Mouse (Mus musculus): ENCODE measurements around the gene Cmtm3.

The Cmtm3 gene

DNA sequence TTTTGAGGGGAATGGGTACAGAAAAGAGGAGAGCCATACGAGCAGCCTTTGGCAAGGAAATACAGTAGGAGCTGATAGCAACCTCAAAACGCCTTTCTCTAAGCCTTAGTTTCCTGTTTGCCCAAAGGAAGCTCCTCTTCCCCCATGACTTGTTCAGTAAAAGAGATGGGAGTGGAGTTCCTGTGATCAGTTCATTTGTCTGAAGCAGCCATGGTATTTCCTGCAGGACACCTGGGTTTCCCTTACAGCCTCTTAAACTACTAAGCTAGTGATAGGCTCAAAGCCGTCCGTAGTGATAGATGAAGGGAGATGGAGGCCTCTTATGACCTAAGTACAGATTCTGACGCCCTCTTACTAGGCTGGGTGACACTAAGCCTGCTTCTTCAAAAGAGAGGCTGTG, 3.2 kb downstream of the Cmtm3 start:
- DNase-seq (ENCODE audit: low spot score in 2 of 2): no peak

DNA sequence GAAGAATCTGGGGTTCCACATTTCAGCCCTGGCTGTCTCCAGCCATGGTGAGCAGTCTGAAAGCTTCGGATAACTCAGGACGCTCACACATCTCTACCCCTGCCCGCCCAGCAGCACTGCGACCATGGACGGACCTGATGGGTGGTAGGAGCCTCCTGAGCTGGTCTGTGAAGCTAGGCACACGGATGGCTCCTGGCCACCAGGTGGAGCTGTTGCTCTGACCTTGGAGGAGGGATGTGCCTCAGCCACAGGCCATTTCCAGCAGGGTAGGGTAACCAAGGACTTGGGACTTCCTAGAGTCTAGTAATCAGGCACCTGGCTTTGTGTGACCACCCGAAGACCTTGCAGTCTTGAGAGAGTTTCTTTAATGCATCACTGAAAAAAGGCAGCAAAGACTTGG, 4.7 kb downstream of the Cmtm3 start:
- peak; percentile 80 to 86 for DNase-seq (ENCODE audit: low spot score in 2 of 2)

DNA sequence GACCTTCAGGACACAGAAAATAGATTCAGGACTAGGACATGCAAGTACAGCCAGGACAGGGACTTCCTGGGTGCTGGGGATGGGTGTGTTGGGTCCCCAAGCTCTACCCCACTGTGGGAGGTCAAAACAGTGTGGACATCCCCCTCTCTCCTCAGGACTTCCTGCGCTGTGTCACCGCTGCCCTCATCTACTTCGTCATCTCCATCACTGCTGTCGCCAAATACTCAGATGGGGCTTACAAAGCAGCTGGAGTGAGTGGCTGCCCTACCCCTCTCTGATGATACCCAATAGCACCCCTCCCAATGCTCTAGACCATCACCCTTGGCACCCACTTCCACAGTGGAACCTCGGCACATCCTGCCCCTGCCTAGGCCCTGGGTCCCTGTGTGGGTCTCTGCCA, 5.4 kb downstream of the Cmtm3 start:
- no peak for DNase-seq (ENCODE audit: low spot score in 2 of 2)

DNA sequence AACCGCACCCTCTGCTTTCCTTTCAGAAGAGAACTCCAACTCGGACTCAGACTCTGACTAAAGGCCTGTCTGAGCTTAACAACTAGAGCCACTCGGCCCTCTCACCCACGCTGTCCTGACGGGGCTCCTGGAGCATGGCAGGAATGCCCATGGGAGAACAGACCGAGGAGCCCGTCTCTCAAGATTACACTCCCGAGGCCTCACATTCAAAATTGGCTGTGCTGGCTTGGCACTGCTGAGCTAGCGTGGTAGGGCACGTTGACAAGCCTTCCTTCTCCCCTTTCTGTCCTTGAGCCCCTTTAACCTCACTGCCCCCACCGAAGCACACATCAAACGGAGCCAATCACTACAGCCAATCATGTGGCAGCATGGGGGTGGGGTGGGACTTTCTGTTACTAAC, 7.5 kb downstream of the Cmtm3 start:
- DNase-seq (ENCODE audit: low spot score in 2 of 2): no peak

DNA sequence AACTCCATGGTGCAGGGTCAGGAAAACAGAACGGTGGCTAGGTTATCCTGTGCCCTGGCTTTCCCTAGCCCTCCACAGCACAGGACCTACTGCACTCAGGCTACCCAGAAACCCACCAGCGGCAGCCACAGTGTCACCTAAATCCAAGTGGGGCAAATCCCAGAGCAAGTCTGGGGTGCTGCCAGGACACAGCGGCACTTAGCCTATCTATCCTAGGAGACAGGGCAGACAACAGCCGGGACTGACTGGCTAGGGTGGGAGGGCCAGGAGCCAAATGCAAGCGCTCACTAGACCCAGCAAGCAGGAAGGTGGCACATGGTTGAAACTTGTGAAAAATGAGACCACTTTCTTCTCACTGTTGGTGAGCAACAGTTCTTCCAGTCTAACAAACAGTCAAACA, 9.8 kb downstream of the Cmtm3 start:
- DNase-seq (ENCODE audit: low spot score in 2 of 2): no peak

DNA sequence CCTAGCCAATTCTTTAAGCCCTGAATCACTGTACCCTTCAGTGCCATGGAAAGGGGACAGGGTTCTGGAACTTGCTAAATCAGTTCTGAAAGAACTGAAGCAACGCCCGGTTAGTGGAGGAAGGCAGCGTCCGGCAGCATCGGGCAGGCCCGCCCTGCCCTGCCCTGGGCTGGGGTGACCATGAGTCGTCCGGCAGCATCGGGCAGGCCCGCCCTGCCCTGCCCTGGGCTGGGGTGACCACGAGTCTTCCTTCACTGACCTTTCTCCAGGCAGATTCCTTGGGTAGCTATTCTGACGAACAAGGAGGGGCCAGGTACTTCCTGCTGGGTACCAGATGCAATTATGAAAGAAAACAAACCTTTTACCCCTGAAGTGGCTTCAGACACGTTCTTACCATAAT, 10.8 kb downstream of the Cmtm3 start:
- DNase-seq (ENCODE audit: low spot score in 2 of 2): no peak

DNA sequence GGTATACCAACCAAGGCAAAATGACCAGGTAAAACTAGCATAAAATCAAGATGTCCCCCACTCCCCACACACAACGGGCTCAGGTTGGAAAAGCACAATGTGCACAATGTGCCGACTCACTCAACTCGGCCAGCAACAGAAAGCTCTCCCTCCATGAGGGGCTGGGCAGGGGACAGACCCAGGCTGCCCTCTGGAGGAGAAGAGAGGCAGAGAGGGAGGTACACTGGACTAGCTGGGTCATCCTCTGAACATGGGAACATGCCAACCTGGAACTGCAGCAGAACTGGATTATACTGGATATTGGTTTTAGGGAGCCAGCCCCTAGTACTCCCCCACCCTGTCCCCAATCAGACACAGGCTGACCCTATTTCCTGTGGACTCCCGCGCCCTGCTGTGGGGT, 14.0 kb downstream of the Cmtm3 start:
- no peak for DNase-seq (ENCODE audit: low spot score in 2 of 2)

DNA sequence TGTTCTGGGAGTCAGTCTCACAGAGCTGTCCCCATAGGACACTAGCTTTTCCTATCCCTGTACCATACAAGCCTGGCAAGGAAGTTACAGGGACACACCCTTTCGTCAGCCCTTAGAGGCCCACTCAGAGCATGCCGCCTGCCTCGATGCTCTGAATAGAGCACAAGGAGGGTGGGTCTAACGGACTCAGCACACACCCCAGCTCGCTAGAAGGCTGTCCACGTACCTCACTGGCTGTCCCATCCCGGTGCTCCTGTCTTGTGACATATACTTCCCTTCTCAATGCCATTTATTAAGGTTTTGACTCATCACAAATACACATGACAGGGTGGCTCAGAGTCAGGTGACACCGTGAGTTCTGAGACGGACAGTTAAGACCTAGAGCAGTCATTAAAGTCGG, 15.3 kb downstream of the Cmtm3 start:
- no peak for DNase-seq (ENCODE audit: low spot score in 2 of 2)

DNA sequence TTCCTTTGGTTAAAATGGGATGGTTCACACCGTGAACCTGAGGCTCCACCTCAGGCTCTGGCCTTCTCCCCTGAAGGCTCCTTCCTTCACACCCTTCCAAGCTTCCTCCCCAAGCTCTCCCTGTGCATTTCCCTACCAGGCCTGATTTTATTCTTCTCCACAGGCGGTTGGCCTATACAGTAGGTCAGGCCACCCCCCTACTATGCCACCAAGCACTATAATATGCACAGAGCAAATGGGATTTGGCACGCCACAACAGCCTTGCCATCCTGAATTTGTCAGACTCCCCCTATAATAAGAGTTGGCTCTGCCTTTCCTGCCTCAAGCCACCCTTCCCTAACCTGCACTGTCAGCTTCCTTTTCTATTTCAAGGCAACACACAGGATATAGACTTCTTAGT, 19.4 kb downstream of the Cmtm3 start:
- DNase-seq (ENCODE audit: low spot score in 2 of 2): no peak

DNA sequence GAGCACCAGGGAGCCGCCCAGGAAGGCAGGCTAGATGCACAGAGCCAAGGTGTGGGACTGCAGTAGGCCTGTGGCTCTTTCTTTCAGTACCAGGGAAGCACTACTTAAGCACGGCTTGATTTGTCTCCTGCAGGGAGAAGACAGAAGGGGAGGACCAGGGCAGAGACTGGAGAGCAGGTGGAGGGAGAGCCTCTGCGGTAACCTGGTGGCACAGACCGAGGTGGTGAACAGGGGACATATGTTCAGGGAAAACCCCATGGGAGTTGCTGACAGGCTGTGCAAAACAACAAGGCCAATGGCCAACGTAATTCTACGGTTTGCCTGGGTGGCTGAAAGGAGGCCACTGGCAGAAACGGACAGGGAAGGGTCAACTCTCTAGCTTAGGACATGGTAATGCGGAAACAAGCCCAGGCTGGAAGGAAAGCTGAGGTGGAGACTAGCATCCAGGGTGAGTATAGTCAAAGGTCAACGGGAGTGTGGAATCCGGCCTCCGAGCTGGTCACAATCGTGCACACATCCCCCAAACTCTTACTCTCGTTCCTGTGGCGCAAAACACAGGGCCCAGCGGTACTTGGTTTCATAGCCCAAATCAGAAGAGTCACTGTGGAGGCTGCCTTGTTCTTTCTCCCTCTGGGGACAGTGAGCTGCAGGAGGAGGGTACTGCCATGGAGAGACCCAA, 20.7 kb downstream of the Cmtm3 start:
- DNase-seq (ENCODE audit: low spot score in 2 of 2): peak in 1 of 2 experiments; percentile 26

DNA sequence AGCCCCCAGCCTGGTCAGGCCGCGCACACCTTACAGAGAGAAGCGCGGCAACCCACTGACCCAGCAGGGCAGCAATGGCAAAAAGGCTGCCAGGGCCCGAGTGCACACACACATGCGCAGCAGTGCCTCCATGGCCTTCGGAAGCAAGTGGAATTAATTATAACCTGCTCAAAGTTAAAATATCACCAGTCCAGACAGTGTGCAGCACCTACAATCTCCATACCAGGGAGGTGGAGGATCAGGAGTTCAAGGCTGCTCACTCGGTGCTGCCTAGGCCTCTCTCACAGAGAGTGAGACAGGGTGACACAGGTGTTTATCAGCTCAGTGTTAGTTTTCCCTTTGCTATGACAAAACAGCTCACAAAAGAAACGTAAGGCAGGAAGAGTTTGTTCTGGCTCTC, 26.5 kb downstream of the Cmtm3 start:
- no peak for DNase-seq (ENCODE audit: low spot score in 2 of 2)

DNA sequence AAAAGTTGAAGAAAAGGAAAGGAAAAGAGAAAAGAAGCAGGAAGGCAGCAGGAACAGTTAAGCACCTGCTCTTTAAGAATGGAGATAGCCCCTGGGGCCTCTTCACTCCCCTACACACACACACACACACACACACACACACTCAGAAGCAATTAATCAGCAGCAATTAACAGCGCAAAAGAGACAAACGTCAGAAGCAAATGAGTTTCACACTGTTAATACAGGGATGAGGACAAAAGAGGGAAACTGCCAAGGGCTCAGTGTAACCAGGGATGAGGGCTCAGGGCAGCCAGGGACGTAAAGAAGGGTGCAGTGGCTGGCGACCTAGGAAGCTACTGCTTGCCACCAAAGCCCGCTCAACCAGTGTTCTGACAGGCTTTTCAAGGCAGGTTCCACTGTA, 28.2 kb downstream of the Cmtm3 start:
- no peak for DNase-seq (ENCODE audit: low spot score in 2 of 2)

DNA sequence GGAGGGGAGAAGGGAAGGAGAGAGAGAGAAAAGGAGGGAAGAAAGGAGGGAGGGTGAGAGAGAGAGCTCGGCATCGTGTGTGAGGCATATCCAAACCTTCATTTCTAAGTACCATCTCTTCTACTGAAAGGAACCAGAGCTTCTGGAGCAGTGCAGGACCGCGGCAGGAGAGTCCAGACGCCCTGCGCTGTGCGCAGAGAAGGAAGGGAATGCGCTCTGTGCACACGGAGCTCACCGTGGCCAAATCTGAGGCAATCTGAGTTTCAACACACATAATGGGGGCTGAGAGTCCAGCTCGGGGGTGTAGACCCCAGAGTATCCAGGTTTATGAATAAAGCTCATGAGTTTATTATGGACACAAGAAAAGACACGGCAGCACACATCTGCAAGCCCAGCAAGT, 30.4 kb downstream of the Cmtm3 start:
- no peak for DNase-seq (ENCODE audit: low spot score in 2 of 2)

DNA sequence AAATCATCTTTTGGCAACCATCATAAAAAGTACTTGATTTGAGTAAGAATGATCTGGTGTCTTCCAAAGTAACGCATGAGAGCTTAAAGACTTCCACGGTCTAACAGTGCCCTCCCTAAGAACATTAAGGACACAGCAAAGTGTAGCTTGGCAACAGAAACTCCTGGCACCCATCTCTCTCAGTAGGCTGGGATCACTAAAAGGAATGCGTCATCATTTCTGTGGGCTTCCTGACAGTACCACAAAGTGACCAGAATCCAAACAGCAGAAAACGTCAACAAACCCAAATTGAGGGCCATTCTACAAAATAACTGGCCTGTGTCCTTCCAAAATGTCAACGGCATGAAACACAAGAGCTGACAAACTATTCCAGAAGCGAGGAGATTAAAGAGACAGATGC, 30.9 kb downstream of the Cmtm3 start:
- DNase-seq (ENCODE audit: low spot score in 2 of 2): no peak

DNA sequence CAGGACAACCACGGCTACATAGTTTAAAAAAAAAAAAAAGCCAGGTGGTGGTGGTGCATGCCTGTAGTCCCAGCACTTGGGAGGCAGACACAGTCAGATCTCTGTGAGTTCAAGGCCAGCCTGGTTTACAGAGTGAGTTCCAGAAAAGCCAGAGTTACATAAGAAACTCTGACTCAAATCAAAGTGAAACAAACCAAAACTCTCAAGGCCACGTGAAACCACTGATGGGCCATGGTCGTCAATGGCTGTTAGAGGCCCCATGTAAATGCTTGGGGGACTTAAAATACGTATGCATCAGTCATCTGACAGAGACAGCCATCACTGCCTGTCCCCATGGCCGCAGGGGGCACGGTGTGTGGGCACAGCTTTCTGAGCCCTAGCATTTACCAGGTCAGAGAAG, 31.9 kb downstream of the Cmtm3 start:
- DNase-seq (ENCODE audit: low spot score in 2 of 2): no peak

DNA sequence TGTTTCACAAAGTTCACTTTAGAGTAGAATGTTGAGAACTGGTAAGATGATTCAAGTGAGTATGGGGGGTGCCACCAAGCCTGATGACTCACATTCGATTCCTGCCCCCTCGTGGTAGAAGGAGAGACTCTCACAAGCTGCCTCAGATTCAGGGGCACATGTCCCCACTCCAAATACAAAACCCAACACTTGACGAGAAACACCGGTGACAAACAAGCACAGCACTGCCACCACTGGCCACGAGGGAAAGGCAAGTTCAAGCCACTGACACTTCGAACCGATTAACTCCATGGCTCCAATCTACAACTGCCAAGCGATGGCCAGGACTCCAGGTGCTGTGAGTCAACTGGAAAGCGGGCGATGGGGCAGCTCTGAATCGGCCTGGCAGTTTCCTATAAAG, 34.6 kb downstream of the Cmtm3 start:
- peak; percentile 22 for DNase-seq (ENCODE audit: low spot score in 2 of 2)

DNA sequence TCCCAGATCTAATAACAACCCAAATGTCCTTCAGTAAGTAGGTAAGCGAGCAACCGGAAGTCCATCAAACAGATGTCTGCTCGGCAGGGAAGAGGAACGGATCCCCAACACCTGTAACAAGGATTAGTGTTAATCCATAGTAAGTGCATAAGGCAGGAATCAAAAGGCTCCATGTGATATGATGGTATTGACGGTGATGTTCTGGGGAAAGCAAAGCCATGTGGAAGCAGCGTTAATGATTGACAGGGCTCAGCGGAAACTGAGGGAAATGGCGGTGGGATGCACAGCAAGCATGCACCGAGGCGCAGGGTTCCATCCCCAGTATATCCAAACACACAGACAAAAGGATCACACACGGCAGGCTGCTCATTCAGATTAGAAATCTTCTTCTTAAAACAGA, 35.1 kb downstream of the Cmtm3 start:
- no peak for DNase-seq (ENCODE audit: low spot score in 2 of 2)

DNA sequence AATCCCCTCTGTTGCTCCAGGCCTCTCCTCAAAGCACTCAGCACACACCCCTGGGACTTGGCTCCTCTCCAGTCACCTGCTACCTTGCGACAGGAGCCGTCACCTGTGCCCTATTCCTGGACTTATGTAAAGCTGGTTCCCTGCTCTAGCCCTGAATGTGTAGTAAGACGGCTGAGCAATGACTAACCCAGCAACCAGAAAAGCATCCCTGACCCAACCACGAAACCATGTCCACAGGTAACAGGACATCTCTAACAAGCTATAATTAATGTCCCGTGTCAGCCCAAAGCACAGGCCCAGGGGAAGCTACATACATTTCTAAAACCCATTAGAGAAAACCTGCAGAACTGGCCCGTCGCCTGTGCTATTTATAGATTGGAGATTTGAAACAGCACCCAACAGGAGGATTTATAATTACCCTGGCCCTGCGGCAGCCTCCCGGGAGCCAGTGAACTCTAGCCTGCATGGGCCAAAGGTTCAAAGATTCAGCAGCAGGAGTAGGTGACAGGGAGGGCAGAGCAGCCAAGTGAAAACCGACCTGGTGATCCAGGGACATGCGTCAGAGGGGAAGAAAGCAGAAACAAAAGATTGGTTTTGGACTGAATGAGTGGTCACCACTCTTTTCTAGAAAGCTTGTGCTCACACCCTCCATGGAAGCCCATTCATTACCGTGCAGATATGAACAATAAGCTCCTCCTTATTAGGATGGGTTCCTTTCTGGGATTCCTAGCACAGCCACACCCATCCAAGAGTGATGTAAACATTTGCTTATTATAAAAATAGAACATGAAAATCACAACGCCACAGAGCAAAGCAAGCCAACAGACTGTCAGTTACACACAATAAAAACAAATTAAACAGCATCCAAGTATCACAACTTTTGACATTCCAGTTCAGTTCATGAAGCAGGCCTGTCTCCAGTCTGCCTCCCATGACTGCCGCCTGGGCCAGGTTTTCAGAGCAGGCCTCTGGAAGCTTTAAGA, 35.9 kb downstream of the Cmtm3 start:
- peak; percentile 68 to 81 for DNase-seq (ENCODE audit: low spot score in 2 of 2)

DNA sequence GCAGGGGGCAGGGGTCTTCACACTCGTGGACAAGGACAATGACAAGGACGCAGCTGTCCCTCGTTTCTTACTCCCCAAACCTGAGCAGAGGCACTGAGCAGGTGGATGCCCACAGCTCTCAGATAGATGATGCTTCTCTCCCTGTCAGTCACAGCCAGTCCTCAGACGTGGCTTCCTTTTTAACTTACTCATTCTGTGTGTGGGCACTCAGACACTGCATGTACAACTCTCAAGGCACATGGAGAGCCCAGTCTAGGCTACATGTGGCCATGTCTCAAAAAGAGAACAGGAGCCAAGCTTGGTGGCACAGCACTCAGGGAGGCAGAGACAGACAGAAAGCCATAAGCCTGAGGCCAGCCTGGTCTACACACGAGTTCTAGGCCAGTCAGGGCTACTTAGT, 36.7 kb downstream of the Cmtm3 start:
- no peak for DNase-seq (ENCODE audit: low spot score in 2 of 2)

DNA sequence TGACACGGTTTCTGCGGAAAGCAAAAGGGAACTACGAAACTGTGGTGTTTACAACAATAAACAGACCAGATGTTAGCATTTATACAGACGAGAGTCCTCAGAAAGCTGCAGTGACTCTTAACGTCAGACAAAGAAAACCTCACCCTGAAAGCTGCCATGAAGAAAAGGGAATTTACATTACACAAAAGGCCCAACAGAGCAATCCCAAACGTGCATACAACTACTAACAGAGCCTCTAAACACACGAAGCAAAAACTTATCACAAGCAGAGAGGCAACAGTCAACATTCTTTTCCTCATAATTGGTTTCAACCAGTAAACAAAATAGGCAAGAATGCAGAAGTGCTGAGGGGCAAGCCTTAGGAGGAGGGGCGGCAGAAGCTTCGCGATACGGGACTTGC, 37.5 kb downstream of the Cmtm3 start:
- DNase-seq (ENCODE audit: low spot score in 2 of 2): no peak

DNA sequence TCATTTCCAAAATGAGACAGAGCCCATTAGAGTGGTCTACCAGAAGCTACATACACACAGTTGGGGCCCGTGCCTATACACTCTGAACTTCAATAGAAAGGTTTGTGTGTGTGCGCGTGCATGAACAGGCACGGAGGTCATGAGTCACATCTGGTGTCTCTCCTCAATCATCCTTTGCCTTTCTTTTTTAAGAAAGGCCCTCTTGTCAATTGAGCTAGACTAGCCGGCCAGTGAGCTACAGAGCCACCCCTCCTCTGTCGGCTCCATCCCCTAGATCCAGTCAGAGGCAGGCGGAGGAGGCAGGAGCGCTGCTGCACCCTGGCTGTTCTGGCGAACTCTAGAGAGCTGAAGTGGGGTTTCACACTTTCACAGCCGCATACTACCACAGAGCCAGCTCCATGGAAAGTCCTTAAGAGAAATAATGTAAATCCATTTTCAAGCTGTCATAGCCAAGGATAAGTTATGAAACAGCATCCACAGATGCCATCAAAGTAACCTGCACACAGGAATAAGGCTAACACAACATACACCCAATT, 40.2 kb downstream of the Cmtm3 start:
- DNase-seq (ENCODE audit: low spot score in 2 of 2): no peak

DNA sequence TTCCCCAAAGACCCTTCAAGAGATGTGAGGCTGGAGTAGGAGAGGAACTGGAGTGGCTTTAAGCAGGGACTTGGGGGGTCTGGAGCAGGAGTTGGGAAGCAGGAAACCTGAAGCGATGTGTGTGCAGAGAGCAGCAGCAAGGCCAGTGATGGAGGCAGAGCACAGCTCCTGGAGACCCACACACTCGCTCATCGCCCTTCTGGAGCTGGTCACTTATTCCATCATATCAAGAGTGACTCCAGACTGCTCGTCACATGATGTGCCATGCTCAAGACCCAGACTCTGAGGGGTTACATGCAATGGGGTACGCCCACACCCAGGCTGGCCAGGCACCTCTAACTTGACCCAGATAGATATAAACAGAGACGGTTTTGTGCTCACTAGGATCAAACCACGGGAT, 41.1 kb downstream of the Cmtm3 start:
- no peak for DNase-seq (ENCODE audit: low spot score in 2 of 2)

DNA sequence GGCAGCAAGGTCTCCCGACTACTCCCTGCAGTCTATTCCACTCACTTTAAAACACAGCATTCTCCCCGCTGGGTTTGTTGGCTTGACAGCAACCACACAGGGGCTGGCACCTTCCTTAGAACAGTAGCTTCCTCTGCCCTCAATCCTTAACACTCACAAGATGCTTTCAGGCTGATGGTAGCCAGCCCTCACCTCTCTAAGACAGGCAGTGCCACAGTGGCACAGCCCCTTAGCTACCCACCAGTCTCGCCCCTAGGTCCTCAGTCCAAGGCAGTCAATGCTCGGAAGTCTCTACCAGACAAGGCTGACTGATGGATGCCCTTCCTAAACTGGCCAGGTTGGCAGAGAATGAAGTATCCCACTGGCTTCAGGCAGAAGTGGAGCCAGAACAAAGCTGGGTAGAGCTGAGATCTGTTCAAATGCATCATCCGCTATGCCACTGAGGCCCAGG, 41.8 kb downstream of the Cmtm3 start:
- DNase-seq (ENCODE audit: low spot score in 2 of 2): no peak
